Mouse (Mus musculus) heart, embryonic 10.5 days (tissue): ENCODE measurements at regions not wholly inside any gene's neighbourhood (a gene's known extent, or its start where the extent isn't known, plus 50 kb on each side); places are given as distances from the start of the nearest gene placed in this dataset.

Experiments
- DNase-seq: peaks from one replicate; pipeline ENCODE4 v3.0.0-alpha.2; 2017; ENCODE audit warnings: low spot score
- H3K27ac ChIP-seq: fragments of 300-500 bp; sonication (generic); 2 replicates; pipeline ENCODE4 v1.5.1; 2016; ENCODE audit warnings: mild to moderate bottlenecking
- H3K27me3 ChIP-seq: fragments of 300-500 bp; sonication (generic); 2 replicates; pipeline ENCODE4 v1.6.1; 2016; ENCODE audit warnings: mild to moderate bottlenecking; ENCODE audit not compliant: poor library complexity, insufficient read depth, severe bottlenecking
- H3K36me3 ChIP-seq: fragments of 300-500 bp; sonication (generic); 2 replicates; pipeline ENCODE4 v1.6.1; 2016; ENCODE audit warnings: mild to moderate bottlenecking, moderate library complexity
- H3K4me1 ChIP-seq: fragments of 300-500 bp; sonication (generic); 2 replicates; pipeline ENCODE4 v1.6.1; 2016; ENCODE audit warnings: mild to moderate bottlenecking
- H3K4me3 ChIP-seq: fragments of 300-500 bp; sonication (generic); 2 replicates; pipeline ENCODE4 v1.5.1; 2016; ENCODE audit warnings: mild to moderate bottlenecking, moderate library complexity
- H3K9me3 ChIP-seq: fragments of 300-500 bp; sonication (generic); 2 replicates; pipeline ENCODE4 v1.6.1; 2016; ENCODE audit warnings: mild to moderate bottlenecking, moderate library complexity
- WGBS: fragments of 180-500 bp; shearing (Covaris S2); methylation state at CpG from one replicate; pipeline ENCODE4 v1.1.7; 2016; 5-methylcytosine and 5-hydroxymethylcytosine counted together

GRCm38 (mm10) chr7:70003200-70003986 lies 363.1 kb downstream of the Nr2f2 start:
- H3K36me3 ChIP-seq, result no peaks in the 10 kb centered on the region
- no peaks in the 10 kb centered on the region for H3K9me3 ChIP-seq
- DNase-seq, result no peak
- H3K27ac ChIP-seq, result no peak overlapping the region
- no peaks in the 10 kb centered on the region for H3K4me1 ChIP-seq
- 72% methylated on average over 8 of the region's 8 CpGs for WGBS
- H3K4me3 ChIP-seq, result no peak overlapping the region
- no peaks in the 10 kb centered on the region for H3K27me3 ChIP-seq

GRCm38 (mm10) chr7:69998756-69999155 lies 367.8 kb downstream of the Nr2f2 start:
- 69% methylated on average over 1 of the region's 1 CpGs for WGBS
- Histone ChIP-seq H3K27me3 (no peaks in the 10 kb centered on the region), H3K27ac (no peak overlapping the region), H3K4me3 (no peak overlapping the region), H3K9me3 (no peaks in the 10 kb centered on the region), H3K4me1 (no peaks in the 10 kb centered on the region), H3K36me3 (no peaks in the 10 kb centered on the region)
- no peak for DNase-seq

- H3K4me1 ChIP-seq, result no peaks in the 10 kb centered on the region; the same call in 1 of the 2 replicates
- 77% methylated on average over 6 of the region's 6 CpGs for whole genome bisulfite sequencing
- H3K27ac ChIP-seq, result no peak overlapping the region
- H3K4me3 ChIP-seq, result no peak overlapping the region
- H3K9me3 ChIP-seq, result no peaks in the 10 kb centered on the region
- no peaks in the 10 kb centered on the region for H3K36me3 ChIP-seq
- no peaks in the 10 kb centered on the region for H3K27me3 ChIP-seq
- DNase-seq, result no peak
Observed at GRCm38 (mm10) chr7:69994540-69995303, 371.8 kb downstream of the Nr2f2 start.

GRCm38 (mm10) chr7:69992383-69993327 lies 373.9 kb downstream of the Nr2f2 start:
- no peak for DNase-seq
- no peaks in the 10 kb centered on the region; the same call in 1 of the 2 replicates for H3K4me1 ChIP-seq
- H3K27ac ChIP-seq, result no peak overlapping the region
- H3K9me3 ChIP-seq, result no peaks in the 10 kb centered on the region
- 16% methylated on average over 21 of the region's 21 CpGs for WGBS
- no peaks in the 10 kb centered on the region for H3K27me3 ChIP-seq
- H3K36me3 ChIP-seq, result no peaks in the 10 kb centered on the region
- peak overlapping the region; percentile 53 for H3K4me3 ChIP-seq

GRCm38 (mm10) chr7:69991982-69992381 lies 374.6 kb downstream of the Nr2f2 start:
- 29% methylated on average over 3 of the region's 3 CpGs for WGBS
- H3K36me3 ChIP-seq, result no peaks in the 10 kb centered on the region
- H3K27me3 ChIP-seq, result no peaks in the 10 kb centered on the region
- H3K4me1 ChIP-seq, result no peaks in the 10 kb centered on the region; the same call in 1 of the 2 replicates
- no peaks in the 10 kb centered on the region for H3K9me3 ChIP-seq
- H3K4me3 ChIP-seq, result peak overlapping the region; percentile 53; the same call in 1 of the 2 replicates
- DNase-seq, result no peak
- H3K27ac ChIP-seq, result no peak overlapping the region

GRCm38 (mm10) chr7:69988704-69989103 lies 377.8 kb downstream of the Nr2f2 start:
- H3K4me3 ChIP-seq, result no peak overlapping the region
- no peaks in the 10 kb centered on the region for H3K36me3 ChIP-seq
- H3K27me3 ChIP-seq, result no peaks in the 10 kb centered on the region
- H3K9me3 ChIP-seq, result no peaks in the 10 kb centered on the region
- WGBS, result 31% methylated on average over 5 of the region's 5 CpGs
- H3K27ac ChIP-seq, result no peak overlapping the region
- DNase-seq, result no peak
- H3K4me1 ChIP-seq, result no peaks in the 10 kb centered on the region; the same call in 1 of the 2 replicates

- Histone ChIP-seq H3K36me3 (no peaks in the 10 kb centered on the region), H3K4me3 (no peak overlapping the region), H3K27ac (no peak overlapping the region), H3K4me1 (no peaks in the 10 kb centered on the region), H3K9me3 (no peaks in the 10 kb centered on the region), H3K27me3 (no peaks in the 10 kb centered on the region)
- 65% methylated on average over 2 of the region's 2 CpGs for WGBS
- no peak for DNase-seq
Observed at GRCm38 (mm10) chr7:69981301-69981700, 385.2 kb downstream of the Nr2f2 start.

- WGBS, result 83% methylated on average over 3 of the region's 3 CpGs
- H3K4me3 ChIP-seq, result no peak overlapping the region
Observed at GRCm38 (mm10) chr7:69976369-69976768, 390.2 kb downstream of the Nr2f2 start.

GRCm38 (mm10) chr7:69964002-69964401 lies 402.5 kb downstream of the Nr2f2 start:
- Histone ChIP-seq H3K36me3 (no peaks in the 10 kb centered on the region), H3K27ac (no peak overlapping the region), H3K4me1 (no peaks in the 10 kb centered on the region), H3K4me3 (no peak overlapping the region), H3K27me3 (no peaks in the 10 kb centered on the region), H3K9me3 (no peaks in the 10 kb centered on the region)
- DNase-seq, result no peak
- 71% methylated on average over 8 of the region's 8 CpGs for WGBS

More at GRCm38 (mm10) chr7:69976369-69976768, 390.2 kb downstream of the Nr2f2 start:
- Histone ChIP-seq H3K4me1 (no peaks in the 10 kb centered on the region), H3K27ac (no peak overlapping the region), H3K9me3 (no peaks in the 10 kb centered on the region), H3K36me3 (no peaks in the 10 kb centered on the region), H3K27me3 (no peaks in the 10 kb centered on the region)
- DNase-seq, result no peak

GRCm38 (mm10) chr7:69950221-69950670 lies 416.3 kb downstream of the Nr2f2 start:
- Histone ChIP-seq H3K27ac (no peak overlapping the region), H3K9me3 (no peaks in the 10 kb centered on the region), H3K4me1 (no peaks in the 10 kb centered on the region), H3K36me3 (no peaks in the 10 kb centered on the region), H3K4me3 (no peak overlapping the region), H3K27me3 (no peaks in the 10 kb centered on the region)
- WGBS, result 73% methylated on average over 6 of the region's 6 CpGs
- DNase-seq, result no peak

GRCm38 (mm10) chr7:69949647-69950121 lies 416.9 kb downstream of the Nr2f2 start:
- H3K27ac ChIP-seq, result no peak overlapping the region
- H3K4me3 ChIP-seq, result no peak overlapping the region
- H3K36me3 ChIP-seq, result no peaks in the 10 kb centered on the region
- no peak for DNase-seq
- no peaks in the 10 kb centered on the region for H3K27me3 ChIP-seq
- H3K9me3 ChIP-seq, result no peaks in the 10 kb centered on the region
- 77% methylated on average over 10 of the region's 10 CpGs for WGBS
- H3K4me1 ChIP-seq, result no peaks in the 10 kb centered on the region

- H3K9me3 ChIP-seq, result no peaks in the 10 kb centered on the region
- H3K4me3 ChIP-seq, result no peak overlapping the region
- no peak overlapping the region for H3K27ac ChIP-seq
- H3K27me3 ChIP-seq, result no peaks in the 10 kb centered on the region
- DNase-seq, result no peak
- no peaks in the 10 kb centered on the region for H3K4me1 ChIP-seq
- WGBS, result 74% methylated on average over 3 of the region's 3 CpGs
- H3K36me3 ChIP-seq, result no peaks in the 10 kb centered on the region
Observed at GRCm38 (mm10) chr7:69946396-69946795, 420.1 kb downstream of the Nr2f2 start.
